Mouse (Mus musculus) embryo, embryonic 11 days (tissue): ENCODE data around the gene Npsr1.

Source experiments
- DNase-seq: peaks from one replicate; pipeline ENCODE4 v3.0.0-alpha.2; 2015

The Npsr1 gene

DNA sequence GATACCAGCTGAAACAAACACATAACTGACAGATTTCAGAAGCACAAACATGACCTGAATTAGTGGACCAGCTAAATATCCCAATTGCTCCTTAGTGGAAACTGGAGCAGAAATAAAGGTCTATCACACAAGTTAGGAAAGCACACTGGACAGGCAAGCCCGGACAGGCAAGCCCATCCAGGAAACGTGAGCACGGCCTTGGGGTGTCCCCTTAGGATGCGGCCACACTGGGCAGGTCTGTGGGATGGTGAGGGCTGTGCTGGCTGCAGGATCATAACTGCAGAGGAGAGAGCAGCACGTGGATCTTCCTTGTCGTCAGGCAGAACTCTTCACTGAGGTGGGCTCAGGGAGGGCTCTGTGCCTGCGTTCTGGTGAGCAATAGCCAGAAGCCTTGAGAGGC is at the start of gene Npsr1:
Gene Npsr1, plus strand, starts transcription at position 301 of the 400 bp plus-strand sequence.
- no peak for DNase-seq

DNA sequence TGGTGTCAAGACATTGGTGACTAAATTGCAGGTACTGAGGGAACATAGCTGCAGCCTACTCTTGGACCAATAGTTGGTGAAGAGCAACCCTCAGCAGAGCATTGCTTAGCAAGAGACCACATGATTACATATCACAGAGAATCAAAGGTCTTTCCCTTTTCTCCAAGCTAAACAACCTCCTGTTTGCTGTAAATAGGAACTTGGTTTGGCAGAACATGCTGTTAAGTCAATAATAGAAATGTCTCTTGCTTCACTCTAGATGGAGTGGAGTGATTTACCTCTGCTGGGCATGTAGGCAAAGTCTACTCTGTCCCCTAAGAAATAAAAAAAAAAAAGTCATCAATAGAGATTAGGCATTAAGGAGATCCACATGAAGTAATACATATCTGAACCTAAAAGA is 46.3 kb upstream of the Npsr1 start:
- no peak for DNase-seq

GRCm38 (mm10) chr9:24063251-24063650 is 34.5 kb upstream of the Npsr1 start:
- no peak for DNase-seq

GRCm38 (mm10) chr9:24071664-24072063 is 26.1 kb upstream of the Npsr1 start:
- no peak for DNase-seq

DNA sequence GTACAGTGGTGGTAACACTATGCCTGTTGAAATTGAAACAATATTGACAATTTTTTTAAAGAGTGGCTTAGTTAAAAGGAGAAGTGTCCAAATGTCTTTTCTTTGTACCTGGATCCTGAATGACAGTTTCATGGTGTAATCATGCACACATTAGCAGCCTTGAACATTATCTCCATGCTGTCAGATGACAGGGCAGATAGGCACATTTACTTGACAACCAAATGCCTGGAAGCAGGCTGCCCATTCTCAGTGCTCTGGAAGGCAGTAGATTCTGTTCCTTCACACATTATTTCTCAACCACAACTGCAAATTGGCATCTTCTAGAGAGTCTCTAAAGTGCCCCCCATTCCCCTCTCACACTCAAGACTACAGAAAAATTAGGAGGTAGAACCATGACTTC is 20.2 kb upstream of the Npsr1 start:
- no peak for DNase-seq

DNA sequence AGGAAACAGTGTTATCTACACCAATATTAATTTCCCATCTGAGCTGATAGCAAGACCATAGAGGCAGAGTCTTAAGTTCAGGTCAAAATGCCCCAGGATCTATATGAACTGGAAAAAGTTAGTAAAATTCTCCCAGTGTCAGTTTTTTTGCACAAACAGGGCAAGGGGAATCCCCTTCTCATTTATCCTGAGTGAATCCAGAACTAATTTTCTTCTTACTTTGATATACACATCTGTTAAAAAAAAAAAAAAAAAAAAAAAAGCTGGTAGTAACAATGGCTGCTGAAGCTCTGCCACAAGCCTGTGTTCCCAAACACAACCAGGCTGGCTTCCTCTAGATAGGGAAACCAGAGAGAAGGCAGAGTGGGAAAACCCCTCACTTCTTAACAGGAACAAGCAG is 5.9 kb upstream of the Npsr1 start:
- DNase-seq = no peak

DNA sequence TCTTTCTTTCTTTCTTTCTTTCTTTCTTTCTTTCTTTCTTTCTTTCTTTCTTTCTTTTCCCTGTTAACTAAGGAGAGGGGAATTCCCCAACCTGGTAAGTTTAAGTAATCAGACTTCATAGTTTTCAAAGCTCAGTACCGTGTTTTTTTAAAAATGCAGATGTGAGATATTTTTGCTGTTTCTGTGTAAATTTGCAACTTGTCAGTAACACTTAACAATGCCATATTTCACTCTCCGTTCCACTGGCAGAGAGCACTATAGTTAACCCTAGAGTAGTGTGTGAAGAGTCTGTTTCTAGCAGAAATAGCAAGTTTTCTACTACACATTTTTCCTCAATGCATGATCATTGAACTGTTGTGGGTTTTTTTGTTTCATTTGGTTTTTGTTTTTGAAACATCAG is 730 bp downstream of the Npsr1 start:
- no peak for DNase-seq

- DNase-seq = no peak
Observed at GRCm38 (mm10) chr9:24099631-24100030, 1.8 kb downstream of the Npsr1 start.

GRCm38 (mm10) chr9:24119423-24119822 is 21.6 kb downstream of the Npsr1 start:
- peak; percentile 77 for DNase-seq

DNA sequence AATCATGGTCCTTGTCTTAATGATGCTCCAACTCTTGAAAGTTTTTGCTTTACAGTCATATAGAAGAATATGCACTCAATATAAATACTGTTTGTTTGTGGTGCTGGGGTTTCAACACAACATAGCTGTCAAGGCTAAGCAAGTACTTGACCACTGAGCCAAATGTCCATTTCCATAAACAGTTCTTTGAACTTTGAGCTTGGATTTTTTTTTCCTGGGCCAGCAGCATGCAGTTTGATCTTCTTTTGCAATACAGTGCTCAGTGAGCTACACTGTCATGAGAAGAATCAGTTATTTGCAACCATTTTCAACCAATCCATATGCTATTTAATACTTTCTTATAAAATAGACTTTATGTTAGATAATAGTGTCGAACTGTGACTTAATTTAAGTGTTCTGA is 35.3 kb downstream of the Npsr1 start:
- DNase-seq = no peak

DNA sequence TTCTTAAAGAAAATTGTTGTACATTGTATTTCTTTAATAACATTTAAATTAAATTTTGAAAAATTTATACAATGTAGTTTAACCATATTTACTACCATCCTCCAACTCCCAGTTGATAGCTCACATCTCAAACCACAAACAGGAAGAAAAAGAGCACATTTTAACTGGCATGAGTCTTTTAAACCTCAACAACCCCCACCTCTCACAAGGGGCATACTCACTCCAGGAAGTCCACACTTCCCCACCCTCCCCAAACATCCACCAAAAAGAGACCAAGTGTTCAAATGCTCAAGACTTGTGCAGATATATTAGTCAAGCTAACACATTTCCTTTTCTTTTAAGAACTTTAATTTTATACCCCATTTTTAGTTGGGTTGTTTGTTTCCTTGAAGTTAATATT is 38.6 kb downstream of the Npsr1 start:
- DNase-seq = no peak

DNA sequence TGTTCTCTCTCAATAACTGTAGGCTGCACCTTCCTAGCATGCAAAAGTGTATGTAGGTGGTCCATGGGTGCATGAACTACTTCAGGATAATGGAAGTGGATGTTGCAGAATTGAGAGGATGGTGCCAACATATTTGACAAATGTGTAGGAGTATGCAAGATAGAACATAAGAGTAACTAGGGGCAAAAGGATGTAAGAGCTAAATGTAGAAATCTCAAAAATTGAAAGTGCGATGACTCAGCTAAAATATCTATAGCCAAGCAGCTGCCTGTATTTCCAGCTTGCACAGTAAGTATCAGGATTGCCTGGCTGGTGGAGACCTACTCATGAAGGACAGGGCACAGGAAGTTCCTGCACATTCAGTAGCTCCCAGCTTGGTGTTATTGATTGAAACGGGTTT is 46.5 kb downstream of the Npsr1 start:
- no peak for DNase-seq

DNA sequence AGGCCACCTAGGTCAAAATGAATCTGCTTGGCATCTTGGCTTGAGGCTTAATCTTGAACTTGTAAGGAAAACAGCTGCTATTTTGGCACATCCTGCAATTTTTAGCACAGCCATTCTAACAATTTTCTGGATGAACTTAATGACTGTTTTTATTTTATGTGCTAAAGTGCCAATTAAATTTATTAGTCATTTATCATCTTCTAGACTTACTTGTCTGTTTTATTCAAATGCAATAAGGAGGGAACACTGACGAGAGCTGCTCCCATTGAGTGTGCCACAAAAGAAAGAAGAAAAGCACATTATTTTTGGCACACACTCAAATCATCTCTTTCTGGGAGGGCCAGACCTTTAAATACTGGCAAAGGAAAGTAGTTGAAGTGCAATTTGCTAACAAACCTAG is 59.4 kb downstream of the Npsr1 start:
- no peak for DNase-seq

- no peak for DNase-seq
Observed at GRCm38 (mm10) chr9:24160409-24160808, 62.6 kb downstream of the Npsr1 start.

DNA sequence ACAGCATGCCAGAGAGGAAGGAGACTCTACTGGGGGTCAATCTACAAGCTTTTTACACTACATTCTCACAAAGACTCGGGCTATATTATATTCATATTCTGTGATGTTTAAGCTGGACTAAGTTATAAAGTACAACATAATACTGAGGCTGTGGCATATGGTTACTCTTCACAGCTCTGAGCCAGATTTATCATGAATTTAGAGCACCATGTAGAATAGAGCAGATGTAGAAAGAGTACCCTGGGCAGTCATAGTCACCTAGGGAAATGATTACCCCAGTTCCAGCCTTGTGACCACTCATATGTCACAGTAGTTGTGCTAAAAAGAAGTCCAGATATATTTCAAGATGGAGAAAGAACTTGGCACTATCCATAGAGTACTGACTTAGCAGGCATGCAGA is 70.7 kb downstream of the Npsr1 start:
- DNase-seq = no peak

DNA sequence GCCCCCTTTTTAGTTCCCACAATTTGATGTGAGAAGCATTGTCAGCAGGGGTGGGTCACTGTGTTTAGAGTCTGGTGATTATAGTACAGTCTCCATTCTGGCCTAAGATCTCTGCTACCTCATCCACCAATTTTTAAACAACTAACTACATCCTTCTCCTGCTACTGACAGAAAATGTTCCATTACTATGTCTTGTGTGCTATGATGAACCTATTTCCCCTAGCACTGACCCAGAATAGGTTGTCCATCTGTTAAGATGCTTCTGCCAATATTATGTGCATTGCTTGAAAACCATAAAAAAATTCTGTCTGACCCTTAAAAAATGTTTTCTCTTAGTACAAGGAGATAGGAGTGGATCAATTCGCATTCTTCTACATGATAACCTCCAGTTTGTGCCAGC is 72.9 kb downstream of the Npsr1 start:
- DNase-seq = no peak

- no peak for DNase-seq
Observed at GRCm38 (mm10) chr9:24178744-24179143, 80.9 kb downstream of the Npsr1 start.

- DNase-seq = no peak
Observed at GRCm38 (mm10) chr9:24180926-24181325, 83.1 kb downstream of the Npsr1 start.

- no peak for DNase-seq
Observed at GRCm38 (mm10) chr9:24186289-24186688, 88.5 kb downstream of the Npsr1 start.

GRCm38 (mm10) chr9:24189511-24190260 is 91.9 kb downstream of the Npsr1 start:
- no peak for DNase-seq

DNA sequence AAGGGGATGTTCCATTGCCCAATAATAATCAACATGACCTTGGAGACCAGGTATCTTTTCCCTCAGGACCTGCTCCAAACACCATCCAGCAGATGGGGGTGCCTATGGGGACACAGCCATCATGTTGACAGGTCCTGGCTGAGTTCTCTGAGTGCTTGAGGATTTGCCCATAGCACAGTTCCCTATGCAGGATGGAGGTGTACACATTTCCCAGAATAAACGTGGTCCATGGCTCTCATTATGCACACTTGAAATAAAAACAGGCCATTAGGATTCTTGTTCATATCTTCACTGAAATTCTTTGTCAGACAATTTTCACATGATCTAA is 92.4 kb downstream of the Npsr1 start:
- no peak for DNase-seq

DNA sequence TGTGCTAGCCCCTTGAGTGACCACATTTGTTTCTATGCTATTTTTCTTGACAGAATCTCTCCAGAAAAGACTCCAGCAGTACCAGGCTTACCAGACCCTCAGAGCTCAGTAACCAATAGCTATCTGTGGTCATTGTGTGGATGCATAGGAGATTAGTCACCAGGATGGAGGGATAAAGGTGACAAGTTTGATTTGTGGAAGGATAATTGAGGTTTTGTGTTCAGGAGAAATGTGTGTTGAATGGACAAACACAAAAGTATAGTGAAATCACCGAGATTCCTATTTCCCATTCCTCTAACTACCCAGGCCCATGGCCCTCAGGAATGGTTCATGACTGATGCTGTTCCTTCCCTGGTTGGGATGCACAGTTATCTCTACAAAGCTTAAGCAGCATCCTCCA is 100.5 kb downstream of the Npsr1 start:
- no peak for DNase-seq

- DNase-seq = no peak
Observed at GRCm38 (mm10) chr9:24211636-24212035, 113.8 kb downstream of the Npsr1 start.

DNA sequence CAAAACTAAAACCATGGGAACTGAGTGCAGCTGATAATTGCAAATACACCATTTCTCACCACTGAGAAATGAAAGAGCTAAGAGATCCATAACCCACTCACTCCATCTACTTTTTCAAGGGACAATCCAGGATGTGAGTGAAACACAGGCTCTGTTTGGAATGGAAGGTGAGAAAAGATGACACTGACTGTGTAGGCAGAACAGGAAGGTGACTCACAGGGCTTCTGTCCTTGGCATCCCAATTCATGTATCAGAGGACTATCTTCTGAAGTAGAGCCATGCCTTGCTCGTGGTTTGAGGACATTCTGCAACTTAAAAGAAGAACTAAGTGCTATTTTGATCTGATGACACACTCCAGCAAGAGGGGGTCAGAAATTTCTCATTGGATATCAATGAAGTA is 119.9 kb downstream of the Npsr1 start:
- no peak for DNase-seq

DNA sequence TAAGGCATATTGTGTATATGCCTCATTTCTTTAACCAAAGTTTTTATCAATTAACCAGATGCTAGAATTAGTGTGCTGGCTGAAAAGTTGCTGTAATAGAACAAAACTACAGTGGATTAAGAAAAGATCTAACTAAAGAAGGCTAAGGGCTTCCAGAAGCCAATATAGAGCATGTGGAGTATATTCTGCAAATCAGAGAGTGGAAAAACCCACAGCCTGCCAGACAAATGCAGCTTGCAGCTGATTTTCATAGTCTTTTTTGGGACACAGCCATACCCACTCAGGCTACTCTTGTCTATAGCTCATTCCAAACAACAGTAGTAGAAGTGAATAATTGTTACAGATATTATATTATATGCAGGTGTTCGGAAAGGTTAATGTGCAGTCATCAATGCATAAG is 138.7 kb downstream of the Npsr1 start:
- no peak for DNase-seq

DNA sequence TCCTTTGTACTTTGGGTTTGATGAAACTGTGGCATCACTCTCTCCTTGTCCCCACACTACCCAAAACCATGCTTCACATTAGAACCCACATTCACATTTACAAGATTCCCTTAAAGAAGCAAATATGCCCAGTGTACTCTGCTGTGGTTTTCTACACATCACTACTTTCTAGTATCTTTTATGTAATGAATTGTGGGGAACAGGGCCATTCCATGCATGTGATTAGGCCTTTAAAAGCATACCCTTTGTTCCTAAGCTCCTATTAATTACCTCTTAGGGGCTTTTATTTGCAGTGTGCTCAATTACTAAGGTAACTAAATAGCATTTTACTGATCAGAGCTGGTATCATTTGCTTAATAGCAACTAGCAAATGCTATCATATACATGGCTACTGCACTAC is 149.8 kb downstream of the Npsr1 start:
- DNase-seq = no peak
